ENCODE assay signal across 8 mouse cellular contexts in genomic region chr17:24469910-24470602, GRCm38 (mm10). TPM values are rescaled to one million over a fixed set of nuclear protein-coding genes. Genes with fewer than 3 reads are reported as not detected.
DNase-seq lines count a peak whose midpoint lies in the region; ATAC-seq and TF ChIP-seq lines count a peak whose summit lies in the region.

TSS of gene E4f1 (minus strand) at chr17:24470313.
TSS of gene Pgp (plus strand) at chr17:24470392.

- H3K4me2 ChIP-seq in kidney, embryonic 14.5 days (replicated peaks; ENCODE audit: low read depth, low read length): peak within 1 kb of the TSS; percentile 98
- peak within 1 kb of the TSS; percentile 95 for H3K4me2 ChIP-seq in limb, embryonic 15.5 days

- TF ChIP-seq CTCF in bone marrow macrophage, adult 2 months (IDR thresholded peaks at IDR 0.05; ENCODE audit: low read depth, low read length): no peak
- no peak for TF ChIP-seq CTCF in embryonic fibroblast, embryonic 13.5 days (IDR thresholded peaks at IDR 0.05; ENCODE audit: borderline replicate concordance, insufficient read depth, low read length)

- H3K9me3 ChIP-seq in kidney, embryonic 14.5 days (ENCODE audit: control insufficient read depth, low read length): no peaks in the 10 kb centered on the region
- no peaks in the 10 kb centered on the region for H3K9me3 ChIP-seq in limb, embryonic 15.5 days

- ATAC-seq in kidney, embryonic 14.5 days (ENCODE audit: low FRiP score, low TSS enrichment): peak; percentile 96
- ATAC-seq in limb, embryonic 15.5 days (ENCODE audit: insufficient number of reproducible peaks, low FRiP score, low TSS enrichment, low read depth): peak; percentile 95

- H3K27ac ChIP-seq in bone marrow macrophage, adult 2 months (ENCODE audit: insufficient read depth, low read depth, low read length): peak within 1 kb of the TSS; percentile 69
- H3K27ac ChIP-seq in embryonic fibroblast, embryonic 13.5 days (ENCODE audit: insufficient read depth, low read length): peak within 1 kb of the TSS; percentile 61
- H3K27ac ChIP-seq in kidney, embryonic 14.5 days (ENCODE audit: low read depth, low read length): peak within 1 kb of the TSS; percentile 73; the same call in 1 of the 2 replicates
- peak within 1 kb of the TSS; percentile 88 for H3K27ac ChIP-seq in limb, embryonic 15.5 days

- TF ChIP-seq POLR2A in bone marrow macrophage, adult 2 months (IDR thresholded peaks at IDR 0.05; ENCODE audit: borderline replicate concordance, low read depth, low read length): no peak
- peak; percentile 88 for TF ChIP-seq POLR2A in embryonic fibroblast, embryonic 13.5 days (IDR thresholded peaks at IDR 0.05; ENCODE audit: low read depth, low read length)

- peaks cover 15% of the 10 kb centered on the region for H3K36me3 ChIP-seq in kidney, embryonic 14.5 days (ENCODE audit: control insufficient read depth, insufficient read depth, low read length)
- peaks cover 16% of the 10 kb centered on the region; the same call in 1 of the 2 replicates for H3K36me3 ChIP-seq in limb, embryonic 15.5 days

- DNase-seq in A20 (ENCODE audit: low read depth, low spot score): peak; percentile 99
- peak; percentile 99 for DNase-seq in heart, adult 9 months (ENCODE audit: low spot score in 2 of 2)
- peak; percentile 93 to 95 for DNase-seq in monocyte, adult 2 months (ENCODE audit: low read depth in 1 of 2, low spot score in 2 of 2)
- peak; percentile 98 for DNase-seq in spleen, postnatal 36 days (ENCODE audit: low spot score in 2 of 2)

- peaks cover 14% of the 10 kb centered on the region for H3K4me1 ChIP-seq in bone marrow macrophage, adult 2 months (ENCODE audit: control insufficient read depth, insufficient read depth, low read length)
- H3K4me1 ChIP-seq in embryonic fibroblast, embryonic 13.5 days (ENCODE audit: control insufficient read depth, insufficient read depth, low read length): peaks cover 10% of the 10 kb centered on the region; the same call in 1 of the 2 replicates
- H3K4me1 ChIP-seq in kidney, embryonic 14.5 days (ENCODE audit: control insufficient read depth, insufficient read depth, low read length): peaks cover 35% of the 10 kb centered on the region
- peaks cover 39% of the 10 kb centered on the region for H3K4me1 ChIP-seq in limb, embryonic 15.5 days

- under 1% methylated on average over 49 of the region's 75 CpGs for WGBS in kidney, embryonic 14.5 days
- under 1% methylated on average over 63 of the region's 75 CpGs for WGBS in limb, embryonic 15.5 days

- H3K4me3 ChIP-seq in bone marrow macrophage, adult 2 months (ENCODE audit: insufficient read depth, low read length): peak within 1 kb of the TSS; percentile 78
- peak within 1 kb of the TSS; percentile 66 for H3K4me3 ChIP-seq in embryonic fibroblast, embryonic 13.5 days (ENCODE audit: insufficient read depth, low read length)
- peak within 1 kb of the TSS; percentile 86 for H3K4me3 ChIP-seq in kidney, embryonic 14.5 days (ENCODE audit: low read length)
- H3K4me3 ChIP-seq in limb, embryonic 15.5 days: peak within 1 kb of the TSS; percentile 88

- H3K9ac ChIP-seq in kidney, embryonic 14.5 days (ENCODE audit: low read depth, low read length): peak within 1 kb of the TSS; percentile 81
- peak within 1 kb of the TSS; percentile 76 for H3K9ac ChIP-seq in limb, embryonic 15.5 days

- no peaks in the 10 kb centered on the region for H3K27me3 ChIP-seq in kidney, embryonic 14.5 days (ENCODE audit: control insufficient read depth, insufficient read depth, low read length)
- no peaks in the 10 kb centered on the region for H3K27me3 ChIP-seq in limb, embryonic 15.5 days

RNA-seq across cellular contexts. Expression of gene E4f1, which starts in this region (rescaled TPM):
- polyA plus RNA-seq in bone marrow macrophage, adult 2 months (2012; ENCODE audit: insufficient read depth, insufficient read length, missing spikeins): 21.7 and 25.0 TPM in 2 replicates
- 11.9 and 14.8 TPM in 2 replicates for polyA plus RNA-seq in embryonic fibroblast, embryonic 13.5 days (2011; ENCODE audit: insufficient read length, low read depth, missing spikeins)
- 21.6 and 23.2 TPM in 2 replicates for polyA plus RNA-seq in kidney, embryonic 14.5 days (2014; fragmentation: Nextera tagmentation; extraction: Ambion mirVana)
- polyA plus RNA-seq in limb, embryonic 15.5 days (2015; fragmentation: Nextera tagmentation; extraction: Ambion mirVana): 36.3 and 37.5 TPM in 2 replicates

RNA-seq across cellular contexts. Expression of gene Pgp, which starts in this region (rescaled TPM):
- polyA plus RNA-seq in bone marrow macrophage, adult 2 months (2012; ENCODE audit: insufficient read depth, insufficient read length, missing spikeins): 21.4 and 24.2 TPM in 2 replicates
- polyA plus RNA-seq in embryonic fibroblast, embryonic 13.5 days (2011; ENCODE audit: insufficient read length, low read depth, missing spikeins): 21.1 and 21.5 TPM in 2 replicates
- polyA plus RNA-seq in kidney, embryonic 14.5 days (2014; fragmentation: Nextera tagmentation; extraction: Ambion mirVana): 54.1 and 65.0 TPM in 2 replicates
- 47.9 and 51.1 TPM in 2 replicates for polyA plus RNA-seq in limb, embryonic 15.5 days (2015; fragmentation: Nextera tagmentation; extraction: Ambion mirVana)

Comparison
In these comparisons a context has a peak if more than half of its experiments do, and no peak if none do; other contexts are left out.
1. Peak in every context shown above with its lines: DNase-seq, ATAC-seq, H3K4me3 ChIP-seq and H3K27ac ChIP-seq.